Mouse (Mus musculus) heart, postnatal 0 days (tissue): ENCODE results near the gene Prok2.

Experiments used
- CTCF ChIP-seq: IDR thresholded peaks from 2 replicates; pipeline ENCODE4 v1.5.1; 2016; ENCODE audit warnings: antibody characterized with exemption, control low read depth, low read depth
- EP300 ChIP-seq: IDR thresholded peaks from 2 replicates; pipeline ENCODE4 v1.6.1; 2016; ENCODE audit warnings: antibody characterized with exemption, low read depth

DNA sequence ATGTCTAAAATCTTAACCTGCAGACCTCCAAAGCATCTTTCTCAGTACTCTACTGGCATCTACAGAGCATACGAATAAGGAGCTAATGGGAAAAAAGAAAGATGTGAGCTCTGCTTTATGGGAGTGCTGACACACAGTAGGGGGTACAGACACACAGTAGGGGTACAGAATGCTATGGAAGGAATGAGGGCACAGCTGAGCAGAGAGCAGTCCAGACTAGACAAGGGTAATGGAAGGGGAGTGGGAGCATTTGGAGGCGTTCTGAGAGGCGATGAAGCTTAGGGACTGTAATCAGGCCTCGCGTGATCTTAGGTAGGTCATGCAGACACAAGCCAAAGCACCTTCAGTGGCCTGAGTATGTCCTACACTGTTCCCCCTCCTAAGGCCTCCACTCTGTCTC, 42.2 kb downstream of the Prok2 start:
- no peak for TF ChIP-seq CTCF
- TF ChIP-seq EP300: no peak
